Mouse (Mus musculus) embryonic fibroblast, embryonic 13.5 days (primary cell): ENCODE results near the gene Cemip.

Experiments
- CTCF ChIP-seq: IDR thresholded peaks from 2 replicates; pipeline ENCODE4 v1.5.1; 2011; ENCODE audit warnings: mild to moderate bottlenecking, control low read depth, low read length, moderate library complexity, borderline replicate concordance; ENCODE audit not compliant: insufficient read depth
- POLR2A ChIP-seq: IDR thresholded peaks from 2 replicates; pipeline ENCODE4 v1.6.1; 2011; ENCODE audit warnings: low read depth, mild to moderate bottlenecking, control low read depth, low read length, moderate library complexity

DNA sequence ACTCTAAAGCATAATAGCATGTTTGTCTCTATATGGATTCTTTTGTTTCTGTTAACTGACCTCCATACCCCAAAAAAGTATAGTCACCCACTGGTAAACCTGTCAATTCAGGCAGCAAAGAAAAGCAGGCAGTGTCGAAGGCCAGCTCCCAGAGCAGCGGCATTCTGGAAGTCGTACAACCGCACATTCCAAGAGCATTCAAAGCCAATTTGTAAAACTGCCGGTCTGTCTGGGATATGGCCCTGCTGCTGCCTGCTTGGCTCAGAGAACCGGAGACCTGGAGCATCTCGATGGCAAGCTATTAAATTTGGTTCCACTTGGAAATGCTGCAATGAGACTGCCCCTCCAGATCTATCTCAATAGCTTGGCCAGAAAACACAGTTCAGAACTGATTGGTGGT is 113.8 kb downstream of the Cemip start:
- TF ChIP-seq CTCF (no peak), POLR2A (no peak)
